Mouse (Mus musculus) skeletal muscle tissue, adult 2 months (tissue): ENCODE results near the gene Ambn.
"Not testable (repeated sequence)": the region's sequence is repeated elsewhere in the genome, so short reads cannot be mapped to it uniquely, and the experiment has no call there.

Experiments
- DNase-seq: peaks from one replicate; pipeline ENCODE4 v3.0.0-alpha.2; 2012; ENCODE audit warnings: low read depth, low spot score

Ambn gene

GRCm38 (mm10) chr5:88455691-88456090, at the start of gene Ambn:
Gene Ambn (plus strand): TSS chr5:88455991.
- no peak for DNase-seq

GRCm38 (mm10) chr5:88420319-88421065, 35.3 kb upstream of the Ambn start:
- DNase-seq: no peak

- not testable (repeated sequence) for DNase-seq
Measured at GRCm38 (mm10) chr5:88424892-88425291, 30.9 kb upstream of the Ambn start.

GRCm38 (mm10) chr5:88426753-88427152, 29.0 kb upstream of the Ambn start:
- DNase-seq: no peak

GRCm38 (mm10) chr5:88467471-88467870, 11.7 kb downstream of the Ambn start:
- DNase-seq: no peak

- DNase-seq: no peak
Measured at GRCm38 (mm10) chr5:88468807-88469704, 13.3 kb downstream of the Ambn start.

- no peak for DNase-seq
Measured at GRCm38 (mm10) chr5:88487675-88488074, 31.9 kb downstream of the Ambn start, which contains the start of gene Enam. Gene Enam (plus strand): TSS chr5:88487975.

- DNase-seq: no peak
Measured at GRCm38 (mm10) chr5:88489004-88489403, 33.2 kb downstream of the Ambn start.

- no peak for DNase-seq
Measured at GRCm38 (mm10) chr5:88491111-88491510, 35.3 kb downstream of the Ambn start.

- no peak for DNase-seq
Measured at GRCm38 (mm10) chr5:88499781-88500180, 44.0 kb downstream of the Ambn start.

GRCm38 (mm10) chr5:88508555-88508954, 52.8 kb downstream of the Ambn start:
- no peak for DNase-seq

GRCm38 (mm10) chr5:88508990-88509389, 53.2 kb downstream of the Ambn start:
- DNase-seq: no peak
